Mouse (Mus musculus): ENCODE data around the gene Dgkz. TPM values are rescaled to one million over a fixed set of nuclear protein-coding genes. Genes with fewer than 3 reads are reported as not detected.

The Dgkz gene
- polyA plus RNA-seq, 1 experiment from 2014 or later: 36.3 TPM

DNA sequence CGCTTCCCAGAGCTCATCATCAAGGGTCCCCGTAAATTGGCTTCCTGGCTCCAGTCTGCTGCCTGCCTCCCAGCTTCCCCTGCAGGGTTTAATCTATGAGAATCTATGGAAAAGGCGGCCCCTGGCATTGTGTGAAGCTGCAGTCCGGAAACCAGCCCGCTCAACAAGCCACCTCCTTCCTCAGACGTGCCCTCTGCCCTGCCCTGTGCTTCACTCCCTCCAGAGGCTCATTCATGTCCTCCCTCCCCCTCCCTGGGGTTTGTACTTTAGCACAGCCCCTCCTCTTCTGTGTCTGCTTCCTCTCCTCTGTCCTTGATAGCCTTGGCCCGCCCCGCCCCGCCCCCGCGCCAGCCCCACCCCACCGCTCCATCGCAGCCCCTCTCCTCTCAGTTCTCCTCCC is 8.8 kb upstream of the Dgkz start:
- peak overlapping the region; percentile 84 for H3K27ac ChIP-seq
- WGBS: under 1% methylated on average over 12 of the region's 13 CpGs
- peak overlapping the region; percentile 39 for H3K4me3 ChIP-seq
- no peaks in the 10 kb centered on the region for H3K9me3 ChIP-seq
- H3K36me3 ChIP-seq: no peaks in the 10 kb centered on the region
- peaks cover 62% of the 10 kb centered on the region for H3K4me1 ChIP-seq (replicated peaks)
- DNase-seq (ENCODE audit: low spot score): peak; percentile 88
- H3K27me3 ChIP-seq (ENCODE audit: insufficient read depth, poor library complexity, severe bottlenecking): peaks cover 40% of the 10 kb centered on the region

DNA sequence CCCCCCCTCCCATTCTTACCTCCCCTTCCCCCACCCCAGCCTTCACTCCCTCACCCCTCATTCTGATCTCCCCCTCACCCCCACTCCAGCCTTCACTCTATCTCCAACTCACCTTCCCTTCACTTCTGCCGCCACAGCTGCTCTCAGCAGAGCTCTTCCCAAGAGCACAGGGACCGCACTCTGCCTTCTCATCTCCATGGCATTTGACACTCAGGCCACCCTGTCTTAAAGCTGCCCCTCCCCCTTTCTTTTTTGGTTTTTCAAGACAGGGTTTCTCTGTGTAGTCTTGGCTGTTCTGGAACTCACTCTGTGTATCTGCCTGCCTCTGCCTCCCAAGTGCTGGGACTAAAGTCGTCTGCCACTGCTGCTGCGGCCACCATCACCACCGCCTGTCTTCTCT is 5.2 kb upstream of the Dgkz start:
- WGBS: 31% methylated on average over 5 of the region's 5 CpGs
- H3K4me1 ChIP-seq (replicated peaks): peaks cover 71% of the 10 kb centered on the region
- no peaks in the 10 kb centered on the region for H3K36me3 ChIP-seq
- H3K9me3 ChIP-seq: no peaks in the 10 kb centered on the region
- H3K4me3 ChIP-seq: no peak overlapping the region
- DNase-seq (ENCODE audit: low spot score): no peak
- H3K27me3 ChIP-seq (ENCODE audit: insufficient read depth, poor library complexity, severe bottlenecking): peaks cover 63% of the 10 kb centered on the region
- H3K27ac ChIP-seq: peak overlapping the region; percentile 50; the same call in 1 of the 2 replicates

GRCm38 (mm10) chr2:91980245-91980644 is 4.6 kb upstream of the Dgkz start:
- no peak overlapping the region; the same call in 1 of the 2 replicates for H3K27ac ChIP-seq
- no peaks in the 10 kb centered on the region for H3K9me3 ChIP-seq
- peaks cover 72% of the 10 kb centered on the region for H3K4me1 ChIP-seq (replicated peaks)
- DNase-seq (ENCODE audit: low spot score): no peak
- H3K27me3 ChIP-seq (ENCODE audit: insufficient read depth, poor library complexity, severe bottlenecking): peaks cover 69% of the 10 kb centered on the region
- no peaks in the 10 kb centered on the region for H3K36me3 ChIP-seq
- WGBS: 12% methylated on average over 4 of the region's 4 CpGs
- no peak overlapping the region for H3K4me3 ChIP-seq

DNA sequence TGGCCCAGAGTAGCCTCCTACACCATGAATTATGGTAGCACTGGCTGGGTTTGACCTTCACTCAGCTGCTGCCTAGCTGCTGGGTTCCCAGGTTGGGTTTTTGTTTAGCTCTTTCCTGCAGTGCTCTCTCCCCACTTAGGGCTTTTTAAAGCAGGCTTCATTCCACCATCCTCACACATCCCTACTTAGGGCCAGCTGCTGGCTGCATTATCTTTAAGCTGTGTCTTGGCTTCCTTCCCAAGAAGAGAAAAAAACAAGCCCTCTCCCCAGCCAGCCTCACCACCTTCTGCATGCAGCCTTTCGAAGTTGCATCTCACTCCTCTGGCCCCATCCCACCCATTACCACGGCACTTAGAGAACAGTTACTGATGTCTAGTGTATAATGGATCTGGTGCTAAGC is 2.9 kb upstream of the Dgkz start:
- H3K9me3 ChIP-seq: no peaks in the 10 kb centered on the region
- H3K4me1 ChIP-seq (replicated peaks): peaks cover 65% of the 10 kb centered on the region
- H3K36me3 ChIP-seq: no peaks in the 10 kb centered on the region
- H3K27ac ChIP-seq: no peak overlapping the region
- 41% methylated on average over 2 of the region's 2 CpGs for WGBS
- no peak overlapping the region for H3K4me3 ChIP-seq
- peaks cover 86% of the 10 kb centered on the region for H3K27me3 ChIP-seq (ENCODE audit: insufficient read depth, poor library complexity, severe bottlenecking)
- no peak for DNase-seq (ENCODE audit: low spot score)

- 82% methylated on average over 4 of the region's 4 CpGs for WGBS
- DNase-seq (ENCODE audit: low spot score): no peak
- no peak overlapping the region for H3K4me3 ChIP-seq
- no peaks in the 10 kb centered on the region for H3K36me3 ChIP-seq
- peaks cover 65% of the 10 kb centered on the region for H3K4me1 ChIP-seq (replicated peaks)
- no peaks in the 10 kb centered on the region for H3K9me3 ChIP-seq
- peaks cover 87% of the 10 kb centered on the region for H3K27me3 ChIP-seq (ENCODE audit: insufficient read depth, poor library complexity, severe bottlenecking)
- H3K27ac ChIP-seq: no peak overlapping the region
Observed at GRCm38 (mm10) chr2:91977960-91978359, 2.3 kb upstream of the Dgkz start.

DNA sequence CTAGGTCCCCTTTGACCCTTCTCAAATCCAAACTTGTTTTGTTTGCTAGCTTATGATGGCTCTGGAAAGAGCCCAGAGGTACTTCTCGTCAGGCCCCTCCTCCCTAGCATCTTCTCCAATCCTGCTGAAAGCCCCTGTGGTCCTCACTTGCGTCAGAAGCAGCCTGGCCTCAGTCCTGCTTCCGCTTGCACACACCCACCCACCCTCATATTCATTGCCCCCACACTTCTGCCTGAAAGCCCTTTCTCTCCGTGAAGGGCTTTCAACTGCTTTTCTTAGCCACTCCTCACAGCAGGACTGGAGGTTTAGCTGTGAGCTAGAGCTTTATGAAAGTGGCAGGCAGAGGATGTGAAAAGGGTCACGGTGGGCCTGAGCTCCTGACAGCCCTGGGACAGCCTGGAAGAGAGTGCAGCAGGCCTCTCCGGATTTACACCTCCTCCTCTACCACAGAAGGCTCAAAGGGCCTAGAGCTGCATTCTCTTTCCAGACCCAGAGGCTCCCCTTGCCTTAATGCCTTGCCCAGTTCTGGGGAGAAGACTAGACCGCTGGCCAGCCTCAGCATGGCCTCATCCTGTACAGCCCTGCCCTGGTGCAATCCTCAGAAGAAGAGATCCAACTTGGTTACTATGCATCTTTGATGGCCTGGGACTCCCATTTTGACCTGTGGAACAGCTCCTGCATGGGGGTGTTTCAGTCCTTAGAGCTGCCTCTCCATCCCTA is 2.1 kb downstream of the Dgkz start:
- 0 out of 2 replicates have a peak overlapping the region, but pooled peaks have one; percentile 30 for H3K27ac ChIP-seq
- H3K27me3 ChIP-seq (ENCODE audit: insufficient read depth, poor library complexity, severe bottlenecking): peaks cover 96% of the 10 kb centered on the region
- peaks cover 49% of the 10 kb centered on the region for H3K4me1 ChIP-seq (replicated peaks)
- DNase-seq (ENCODE audit: low spot score): peak; percentile 11
- no peaks in the 10 kb centered on the region for H3K9me3 ChIP-seq
- no peak overlapping the region for H3K4me3 ChIP-seq
- WGBS: 24% methylated on average over 7 of the region's 7 CpGs
- no peaks in the 10 kb centered on the region for H3K36me3 ChIP-seq

DNA sequence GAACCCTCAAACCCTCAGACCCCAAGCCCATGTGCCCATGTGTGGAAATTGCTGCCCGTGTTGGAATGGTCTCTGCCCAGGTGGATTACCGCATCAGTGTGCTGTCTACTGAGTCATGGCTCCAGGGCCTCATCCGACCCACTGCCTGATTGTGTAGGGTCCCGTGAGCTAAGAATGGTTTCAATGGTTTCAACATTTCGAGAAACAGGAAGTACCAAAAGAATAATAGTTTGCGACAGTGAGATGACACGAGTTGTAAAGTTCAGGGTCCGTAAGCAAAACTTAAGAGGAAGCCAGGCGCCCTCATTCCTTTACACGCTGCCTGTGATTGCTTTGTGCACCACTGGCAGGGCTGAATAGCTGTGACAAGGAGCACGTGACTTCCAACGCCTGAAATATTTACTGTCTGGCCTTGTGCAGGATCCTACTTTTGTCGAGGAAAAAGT is 3.5 kb downstream of the Dgkz start:
- H3K27me3 ChIP-seq (ENCODE audit: insufficient read depth, poor library complexity, severe bottlenecking): peaks cover 82% of the 10 kb centered on the region
- H3K27ac ChIP-seq: peak overlapping the region; percentile 72
- peaks cover 51% of the 10 kb centered on the region for H3K4me1 ChIP-seq (replicated peaks)
- no peaks in the 10 kb centered on the region for H3K36me3 ChIP-seq
- H3K4me3 ChIP-seq: no peak overlapping the region
- no peaks in the 10 kb centered on the region for H3K9me3 ChIP-seq
- DNase-seq (ENCODE audit: low spot score): no peak
- 39% methylated on average over 13 of the region's 13 CpGs for WGBS

GRCm38 (mm10) chr2:91971231-91972097 is 4.2 kb downstream of the Dgkz start:
- Histone ChIP-seq H3K36me3 (no peaks in the 10 kb centered on the region), H3K4me3 (peak overlapping the region; percentile 18; the same call in 1 of the 2 replicates), H3K4me1 (replicated peaks) (peaks cover 51% of the 10 kb centered on the region), H3K9me3 (no peaks in the 10 kb centered on the region), H3K27ac (peak overlapping the region; percentile 72), H3K27me3 (ENCODE audit: insufficient read depth, poor library complexity, severe bottlenecking) (peaks cover 80% of the 10 kb centered on the region)
- WGBS: 15% methylated on average over 21 of the region's 21 CpGs
- DNase-seq (ENCODE audit: low spot score): no peak

GRCm38 (mm10) chr2:91967962-91968361 is 7.7 kb downstream of the Dgkz start:
- peak; percentile 17 for DNase-seq (ENCODE audit: low spot score)
- H3K9me3 ChIP-seq: no peaks in the 10 kb centered on the region
- peak overlapping the region; percentile 74 for H3K27ac ChIP-seq
- no peaks in the 10 kb centered on the region for H3K36me3 ChIP-seq
- H3K27me3 ChIP-seq (ENCODE audit: insufficient read depth, poor library complexity, severe bottlenecking): peaks cover 70% of the 10 kb centered on the region
- H3K4me1 ChIP-seq (replicated peaks): peaks cover 45% of the 10 kb centered on the region
- WGBS: 70% methylated on average over 11 of the region's 11 CpGs
- no peak overlapping the region for H3K4me3 ChIP-seq

DNA sequence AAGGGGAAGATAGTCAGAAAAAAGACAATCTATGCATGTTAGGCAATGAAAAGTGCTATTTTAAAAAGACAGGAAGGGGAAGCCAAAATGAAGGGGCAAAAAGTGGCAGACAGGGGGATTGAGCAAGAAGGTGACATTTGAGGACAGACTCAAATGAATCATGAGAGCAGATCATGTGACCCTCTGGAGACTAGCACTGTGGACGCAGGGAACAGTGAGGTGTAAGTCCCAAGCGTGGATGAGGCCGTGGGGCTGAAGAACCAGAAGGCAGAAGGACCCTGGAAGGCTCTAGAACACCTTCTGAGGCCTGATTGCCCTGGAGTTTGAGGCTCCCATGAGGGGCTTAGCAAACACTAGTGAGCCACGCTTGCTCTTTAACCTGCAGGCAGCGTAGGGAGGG is 9.3 kb downstream of the Dgkz start:
- Histone ChIP-seq H3K4me3 (no peak overlapping the region), H3K4me1 (replicated peaks) (peaks cover 49% of the 10 kb centered on the region), H3K9me3 (no peaks in the 10 kb centered on the region), H3K27ac (no peak overlapping the region), H3K36me3 (no peaks in the 10 kb centered on the region), H3K27me3 (ENCODE audit: insufficient read depth, poor library complexity, severe bottlenecking) (peaks cover 54% of the 10 kb centered on the region)
- 80% methylated on average over 5 of the region's 5 CpGs for whole genome bisulfite sequencing
- DNase-seq (ENCODE audit: low spot score): no peak

GRCm38 (mm10) chr2:91965417-91965816 is 10.2 kb downstream of the Dgkz start:
- Histone ChIP-seq H3K9me3 (no peaks in the 10 kb centered on the region), H3K27ac (peak overlapping the region; percentile 64), H3K27me3 (ENCODE audit: insufficient read depth, poor library complexity, severe bottlenecking) (peaks cover 44% of the 10 kb centered on the region), H3K4me3 (peak overlapping the region; percentile 34), H3K4me1 (replicated peaks) (peaks cover 48% of the 10 kb centered on the region), H3K36me3 (peaks cover 3% of the 10 kb centered on the region; the same call in 1 of the 2 replicates)
- WGBS: 11% methylated on average over 20 of the region's 20 CpGs
- DNase-seq (ENCODE audit: low spot score): peak; percentile 38

DNA sequence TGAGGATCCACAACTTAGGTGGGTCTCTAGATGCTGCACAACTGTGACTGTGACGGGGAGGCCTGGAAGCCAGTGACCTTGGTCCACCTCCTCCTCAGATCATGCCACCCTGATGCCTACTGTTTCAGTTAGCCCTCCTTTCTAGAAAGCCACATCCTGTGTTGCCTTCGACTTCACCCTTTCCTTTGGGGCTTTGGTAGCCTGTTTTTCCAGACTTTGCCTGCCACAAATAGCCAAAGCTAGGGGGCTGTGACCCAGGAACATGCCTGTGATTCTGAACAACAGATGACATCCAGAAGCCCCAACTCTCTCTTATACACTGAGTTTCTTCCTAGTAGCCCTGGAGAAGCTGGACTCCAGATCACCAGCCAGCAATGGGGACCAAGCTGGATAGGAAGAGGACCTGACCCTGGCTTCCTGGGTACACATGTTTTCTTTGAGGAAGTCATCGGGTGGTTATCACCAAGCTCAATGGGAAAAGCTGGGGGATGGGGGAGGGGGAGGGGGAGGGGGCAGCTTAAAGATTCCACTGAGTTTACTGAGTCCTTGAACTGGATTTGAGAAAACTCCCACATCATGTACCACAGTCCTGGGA is 11.0 kb downstream of the Dgkz start:
- H3K4me3 ChIP-seq: peak overlapping the region; percentile 34
- H3K27ac ChIP-seq: 0 out of 2 replicates have a peak overlapping the region, but pooled peaks have one; percentile 64
- no peak for DNase-seq (ENCODE audit: low spot score)

More for the DNA sequence above, 11.0 kb downstream of the Dgkz start:
- Histone ChIP-seq H3K9me3 (no peaks in the 10 kb centered on the region), H3K27me3 (ENCODE audit: insufficient read depth, poor library complexity, severe bottlenecking) (peaks cover 37% of the 10 kb centered on the region), H3K36me3 (peaks cover 10% of the 10 kb centered on the region; the same call in 1 of the 2 replicates), H3K4me1 (replicated peaks) (peaks cover 56% of the 10 kb centered on the region)
- 82% methylated on average over 3 of the region's 3 CpGs for WGBS
